Mouse (Mus musculus) left cerebral cortex, adult 11 months (tissue): ENCODE data around the gene Polq.

Experiments used
- DNase-seq: peaks from one replicate; pipeline ENCODE4 v3.0.0; 2022; ENCODE audit warnings: low spot score

Polq gene

DNA sequence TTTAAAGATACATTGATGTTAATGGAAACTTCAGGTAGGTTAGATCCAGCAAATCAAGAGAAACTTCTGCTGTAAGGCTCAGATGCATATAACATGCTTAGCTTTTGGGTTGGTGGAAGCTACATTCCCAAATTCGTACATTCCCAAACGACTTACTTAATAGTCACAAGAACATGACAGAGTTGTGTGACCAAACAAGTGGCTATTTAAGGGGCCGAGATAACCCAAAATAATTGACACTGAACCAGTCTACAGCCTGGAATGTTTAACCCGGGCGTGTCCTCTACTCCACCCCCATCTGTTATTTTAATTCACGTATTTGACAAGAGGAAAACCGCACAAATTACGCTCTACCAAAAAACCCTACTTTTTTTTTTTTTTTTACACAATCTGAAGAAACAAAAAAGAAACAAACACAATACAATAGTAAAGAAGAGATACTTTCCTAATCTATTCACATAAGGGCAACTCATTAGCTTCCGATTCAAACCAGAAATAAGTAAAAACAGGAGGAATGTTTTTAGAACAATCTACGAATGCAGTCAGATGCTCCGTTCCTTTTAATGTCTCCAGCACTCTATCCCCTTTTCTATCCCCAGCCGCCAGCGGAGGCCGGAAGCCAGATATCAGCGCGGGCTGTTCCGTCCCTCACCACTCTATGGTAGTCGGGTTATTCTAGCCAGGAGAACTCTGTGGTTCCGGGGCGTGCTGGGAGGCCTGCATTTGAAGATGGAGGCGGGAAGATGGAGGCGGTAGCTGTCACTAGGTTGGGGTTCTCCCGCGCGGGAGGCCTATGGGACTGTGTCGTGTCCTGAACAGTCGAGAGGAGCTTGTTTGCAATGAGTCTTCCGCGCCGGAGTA is at the start of gene Polq:
Gene Polq (plus strand): TSS at position 726 of the 861 bp plus-strand sequence.
- peak; percentile 83 for DNase-seq

DNA sequence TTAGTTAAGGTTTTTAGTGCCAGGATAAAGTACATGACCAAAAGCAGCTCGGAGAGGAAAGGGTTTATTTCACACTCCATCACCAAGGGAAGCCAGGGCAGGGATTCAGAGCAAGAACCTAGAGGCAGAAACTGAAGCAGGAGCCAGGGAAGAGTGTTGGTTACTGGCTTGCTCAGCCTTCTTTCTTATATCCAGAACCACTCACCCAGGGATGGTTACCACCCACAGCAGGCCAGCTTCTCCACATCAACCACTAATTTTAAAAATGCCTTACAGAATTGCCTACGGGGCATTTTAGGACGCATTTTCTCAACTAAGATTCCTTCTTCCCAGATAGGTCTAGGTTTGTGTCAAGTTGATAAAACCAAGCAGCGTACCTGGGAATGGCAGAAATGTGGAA is 48.2 kb upstream of the Polq start:
- no peak for DNase-seq

DNA sequence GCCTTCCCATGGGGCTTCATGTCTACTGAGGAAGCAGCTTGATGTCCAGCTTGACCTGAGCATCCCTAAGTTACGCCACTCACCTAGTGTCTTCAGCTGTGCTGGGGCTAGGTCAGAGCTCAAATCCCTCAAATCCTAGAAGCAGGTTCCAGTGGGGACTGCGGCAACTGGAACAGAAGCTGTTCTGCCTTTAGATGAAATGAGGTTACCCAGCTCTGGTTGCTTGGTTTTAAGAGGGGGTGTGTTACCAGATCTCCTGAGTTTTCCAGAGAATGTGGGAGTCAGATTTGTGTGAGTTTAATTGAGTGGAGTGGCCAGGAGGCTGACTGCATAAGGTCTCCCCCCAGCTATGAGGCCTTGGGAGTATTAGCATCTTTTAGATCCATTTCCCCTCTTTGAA is 32.5 kb upstream of the Polq start:
- no peak for DNase-seq

DNA sequence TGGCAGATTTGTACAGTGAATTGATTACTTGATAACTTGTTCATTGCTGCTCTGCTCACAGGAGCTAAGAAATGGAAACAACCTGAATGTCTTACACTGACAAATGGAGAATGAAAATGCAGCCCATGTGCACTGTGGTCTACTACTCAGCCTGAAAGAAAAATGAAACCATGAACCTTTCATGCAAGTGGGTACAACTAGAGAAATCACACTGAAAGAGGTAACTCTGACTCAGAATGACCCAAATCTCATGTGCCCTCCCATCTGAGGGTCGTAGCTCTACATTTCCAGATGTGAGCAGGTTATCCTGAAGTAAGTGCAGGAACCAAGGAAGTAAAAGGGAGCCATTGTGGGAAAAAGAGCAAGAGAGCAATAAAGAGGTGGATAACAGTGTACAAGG is 27.8 kb upstream of the Polq start:
- DNase-seq, result no peak

DNA sequence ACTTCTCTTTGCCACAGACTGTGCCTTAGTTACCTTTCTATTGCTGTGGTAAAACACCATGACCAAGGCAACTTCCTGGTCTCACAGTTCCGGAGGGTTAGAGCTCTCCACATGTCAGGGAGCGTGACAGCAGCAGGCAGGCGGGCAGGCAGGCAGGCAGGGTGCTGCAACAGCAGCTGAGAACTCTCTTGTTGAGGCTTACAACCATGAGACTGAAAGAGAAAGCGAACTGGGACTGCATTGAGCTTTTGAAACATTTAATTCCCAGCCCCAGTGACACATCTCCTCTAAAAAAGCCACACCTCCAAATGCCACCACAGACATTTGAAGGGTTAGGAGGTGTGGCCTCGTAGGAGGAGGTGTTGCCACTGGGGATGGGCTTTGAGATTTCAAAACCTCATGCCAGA is 25.9 kb upstream of the Polq start:
- DNase-seq, result no peak

DNA sequence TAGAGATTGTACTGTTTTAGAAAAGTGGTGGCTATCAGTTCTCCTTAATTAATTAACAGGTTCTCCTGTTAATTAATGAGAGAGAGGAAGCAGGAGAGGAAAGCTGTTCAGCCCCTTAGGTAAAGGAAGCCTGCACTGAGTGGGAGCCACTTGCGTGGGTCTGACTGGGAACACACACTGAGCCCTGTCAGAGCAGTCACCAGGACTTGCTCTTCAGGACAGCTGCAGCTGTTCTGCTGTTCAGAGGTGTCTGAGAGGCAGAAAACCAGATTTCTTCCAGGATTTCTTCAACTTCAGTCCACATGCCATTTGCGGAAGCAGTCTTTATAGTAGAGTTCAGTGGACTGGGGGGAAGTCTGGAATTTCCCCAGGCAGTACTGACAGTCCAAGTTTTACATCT is 24.2 kb upstream of the Polq start:
- no peak for DNase-seq

DNA sequence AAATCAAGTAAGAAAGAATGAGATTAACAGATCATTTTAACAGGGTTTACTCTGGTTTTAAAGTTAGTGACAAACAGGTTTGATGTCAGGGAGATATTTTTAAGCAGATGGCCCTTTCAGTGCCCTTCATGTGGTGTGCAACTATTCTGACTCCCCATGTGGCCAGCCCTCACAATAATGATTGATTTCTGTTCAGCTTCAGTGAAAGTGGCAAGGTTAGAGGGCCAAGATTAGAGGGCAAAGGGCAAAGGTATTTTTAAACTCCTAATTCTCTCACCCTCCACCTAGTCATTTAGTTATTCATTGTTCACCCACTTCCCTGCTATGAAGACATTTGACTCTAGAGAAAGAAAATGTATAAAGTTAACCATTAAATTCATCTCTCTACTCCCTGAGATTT is 23.5 kb upstream of the Polq start:
- no peak for DNase-seq

DNA sequence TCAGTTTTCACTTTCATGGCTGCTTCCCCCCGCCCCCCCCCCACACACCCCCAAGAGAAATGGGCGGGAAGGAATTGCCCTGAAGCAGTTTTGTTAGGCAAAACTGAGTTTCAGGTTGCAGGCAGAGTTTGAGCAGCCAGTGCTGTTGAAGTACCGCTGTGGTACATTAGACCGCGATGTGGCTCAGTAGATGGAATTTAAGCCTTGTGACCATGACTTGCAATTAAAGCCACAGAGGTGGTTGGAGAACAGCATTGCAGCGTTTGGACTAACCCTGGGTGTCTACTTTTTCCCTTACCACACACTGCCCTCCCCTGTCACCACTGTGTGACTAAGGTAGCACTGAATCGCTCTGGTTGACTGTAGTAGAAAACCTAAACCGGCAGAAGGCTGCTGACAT is 22.1 kb upstream of the Polq start:
- no peak for DNase-seq

DNA sequence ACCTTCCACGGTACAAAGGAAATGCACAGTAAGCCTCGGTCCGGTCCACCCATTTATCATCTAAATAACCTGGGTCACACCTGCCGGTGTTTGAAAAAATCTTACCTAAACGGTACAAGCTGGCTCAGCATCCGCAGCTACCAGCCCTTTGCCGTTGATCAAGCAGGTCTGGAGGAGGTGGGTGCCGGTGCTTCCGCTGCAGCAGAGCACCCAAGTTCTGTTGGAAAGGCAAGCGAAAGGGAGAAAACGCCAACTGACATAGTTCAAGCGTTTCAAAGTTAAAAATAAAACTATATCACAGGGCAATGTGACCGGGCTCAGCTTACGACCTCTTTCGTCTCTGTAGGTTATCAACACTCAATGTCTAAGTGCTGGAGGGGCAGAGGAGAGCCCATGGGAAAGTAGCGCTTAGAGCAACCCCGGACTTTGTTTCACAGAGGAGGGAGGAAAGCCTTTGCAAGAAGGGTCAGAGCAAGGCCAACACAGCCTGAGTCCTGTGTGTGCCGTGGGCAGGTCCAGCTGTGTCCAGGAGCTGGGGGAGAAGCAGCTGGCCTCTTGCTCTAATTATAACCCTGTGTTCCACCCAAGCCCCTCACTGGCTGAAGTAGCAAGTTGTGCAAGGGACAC is 21.5 kb upstream of the Polq start, which contains the start of gene Fbxo40:
Gene Fbxo40 (minus strand): TSS at position 469 of the 627 bp plus-strand sequence.
- no peak for DNase-seq

DNA sequence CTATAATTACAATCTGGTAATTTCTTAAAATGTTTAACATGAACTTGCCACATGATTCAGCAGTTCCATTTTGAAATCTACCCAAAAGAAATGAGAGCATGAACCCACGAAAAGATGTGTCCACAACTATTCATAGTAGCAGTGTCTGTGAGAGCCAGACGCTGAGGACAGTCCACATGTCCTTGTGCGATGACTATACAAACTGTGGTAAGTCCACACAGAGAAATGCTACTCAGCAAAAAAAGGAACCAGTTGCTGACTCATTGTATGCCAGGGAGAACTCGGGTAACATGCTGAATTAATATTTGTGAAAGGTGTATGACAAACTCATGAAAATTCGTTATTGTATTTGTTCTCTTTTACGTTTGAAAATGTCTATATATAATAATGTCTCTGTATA is 13.9 kb upstream of the Polq start:
- no peak for DNase-seq

DNA sequence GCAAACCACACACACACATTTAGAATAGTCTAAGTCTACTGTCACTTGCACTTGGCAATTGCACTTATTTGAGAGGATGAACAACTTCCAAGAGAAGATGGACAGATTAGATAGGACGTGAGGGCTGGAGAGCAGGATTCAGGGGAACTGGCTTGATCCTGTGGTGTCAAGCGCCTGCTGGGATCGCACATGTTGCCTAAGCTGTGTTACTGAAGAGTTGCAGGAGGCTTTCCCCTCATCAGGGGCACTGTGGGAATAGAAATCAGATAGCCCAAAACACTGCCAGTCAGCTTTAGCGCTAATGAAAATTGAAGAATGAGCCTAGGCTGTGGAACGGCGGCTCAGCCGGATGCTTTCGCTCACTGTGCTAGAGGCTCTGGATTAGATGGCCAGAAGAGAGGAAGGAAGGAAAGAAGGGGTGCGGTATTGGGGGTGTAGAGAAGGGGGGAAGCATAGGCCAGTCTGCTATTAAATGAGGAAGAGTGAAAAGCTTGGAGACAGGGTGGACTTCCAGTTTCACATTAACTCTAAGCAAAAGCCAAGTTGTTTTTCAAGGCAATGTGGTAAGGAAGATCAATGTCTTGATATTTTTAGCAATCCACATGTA is 12.1 kb upstream of the Polq start:
- DNase-seq, result no peak

DNA sequence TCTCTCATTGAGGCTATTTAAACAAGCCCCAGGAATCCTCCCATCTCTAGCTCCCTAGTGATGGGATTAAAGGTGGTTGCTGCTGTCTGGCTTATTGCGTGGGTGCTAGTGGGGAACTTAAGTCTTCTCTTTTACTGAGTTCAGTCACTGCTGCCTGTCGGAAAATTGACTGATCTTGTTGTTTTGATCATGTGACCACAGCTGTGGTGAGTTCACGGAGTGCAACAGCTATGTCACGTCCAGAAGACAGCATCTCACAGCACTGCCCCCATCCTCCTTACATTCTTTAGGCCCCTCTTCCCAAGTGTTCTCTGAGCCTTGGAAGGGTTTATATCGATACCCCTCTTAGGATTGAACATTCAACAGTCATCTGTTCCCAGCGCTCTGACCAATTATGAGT is 2.3 kb upstream of the Polq start:
- no peak for DNase-seq

DNA sequence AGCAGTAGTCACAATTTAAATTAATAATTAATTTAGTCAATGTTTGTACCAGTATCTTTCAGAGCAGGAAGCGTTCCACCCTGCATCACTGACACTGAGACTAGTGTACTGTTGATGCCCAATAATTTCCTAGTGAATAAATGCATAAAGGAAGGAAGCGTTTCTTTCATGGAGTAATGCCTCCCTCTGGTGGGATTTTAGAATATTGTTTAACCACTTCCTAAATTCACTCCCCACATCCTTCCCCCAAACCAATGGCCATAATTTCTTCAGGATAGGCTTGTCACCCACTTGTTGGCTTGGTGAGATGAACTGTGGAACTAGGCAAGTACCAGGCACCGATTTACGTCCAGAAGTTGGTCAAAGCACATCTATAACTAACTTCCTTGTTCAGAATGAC is 1.2 kb upstream of the Polq start:
- DNase-seq, result peak; percentile 37

DNA sequence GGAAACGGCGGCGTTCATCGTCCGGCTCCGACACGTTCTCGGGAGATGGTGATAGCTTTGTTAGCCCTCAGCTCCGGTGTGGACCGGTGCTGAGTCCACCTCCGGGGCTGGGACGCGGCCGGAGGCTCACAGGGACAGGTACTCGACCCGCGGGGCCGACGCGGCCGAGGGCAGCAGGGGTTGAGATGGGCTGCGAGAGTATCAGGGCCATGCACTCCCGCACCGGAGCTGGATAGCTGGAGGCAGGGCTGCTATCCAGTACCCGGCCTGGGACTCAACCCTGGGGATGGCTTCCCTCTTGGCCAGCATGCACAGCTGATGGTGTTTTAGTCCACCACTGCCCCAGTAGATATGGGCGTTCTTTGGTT is 320 bp downstream of the Polq start:
- DNase-seq, result no peak

DNA sequence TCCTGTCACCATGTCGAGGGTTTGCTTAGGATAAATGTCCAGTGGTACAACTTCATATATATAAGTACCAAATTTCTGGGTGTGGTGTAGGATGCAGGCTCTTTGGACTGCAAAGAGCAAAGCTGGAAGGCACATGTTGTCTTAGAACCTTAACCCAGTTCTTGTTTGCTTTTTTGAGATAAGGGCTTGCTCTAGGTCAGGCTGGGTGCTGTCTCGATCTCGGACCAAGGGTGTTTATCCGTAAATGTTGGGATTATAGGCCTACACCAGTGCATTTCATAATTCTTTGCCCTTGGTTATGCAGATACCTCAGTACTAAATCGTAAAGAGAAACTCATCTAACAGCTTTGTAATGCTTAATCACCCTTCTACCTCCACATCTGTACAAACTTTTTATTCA is 750 bp downstream of the Polq start:
- DNase-seq, result no peak

DNA sequence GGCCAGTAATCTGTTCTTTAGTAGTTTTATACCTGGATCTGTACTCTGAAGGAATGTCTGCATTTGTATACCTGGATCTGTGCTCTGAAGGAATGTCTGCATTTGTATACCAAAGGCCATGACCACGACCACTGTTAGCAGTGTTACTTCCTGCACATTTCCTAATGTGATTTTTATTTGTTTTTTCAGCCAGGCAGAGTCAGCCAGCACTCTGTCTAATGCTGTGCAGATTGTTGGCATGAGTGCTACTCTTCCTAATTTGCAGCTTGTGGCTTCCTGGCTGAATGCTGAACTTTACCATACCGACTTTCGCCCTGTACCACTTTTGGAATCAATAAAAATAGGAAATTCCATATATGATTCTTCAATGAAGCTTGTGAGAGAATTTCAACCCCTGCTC is 16.0 kb downstream of the Polq start:
- DNase-seq, result no peak

DNA sequence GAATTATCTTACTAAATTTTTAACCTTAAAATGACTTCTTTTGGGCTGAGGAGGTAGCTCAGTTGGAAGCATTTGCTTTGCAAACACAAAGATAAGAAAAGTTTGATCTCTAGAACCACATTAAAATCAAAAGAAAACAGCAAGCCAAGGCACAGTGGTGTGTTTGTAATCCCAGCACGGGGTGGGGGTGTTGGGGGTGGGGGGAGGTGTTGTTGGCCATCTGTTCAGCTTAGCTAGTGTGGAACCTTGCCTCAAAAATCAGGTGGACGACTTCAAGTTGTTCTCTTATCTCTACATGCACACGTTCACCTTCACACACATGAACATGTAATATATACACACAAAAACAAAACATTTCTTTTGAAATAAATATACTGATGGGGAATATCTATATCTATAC is 20.4 kb downstream of the Polq start:
- no peak for DNase-seq

DNA sequence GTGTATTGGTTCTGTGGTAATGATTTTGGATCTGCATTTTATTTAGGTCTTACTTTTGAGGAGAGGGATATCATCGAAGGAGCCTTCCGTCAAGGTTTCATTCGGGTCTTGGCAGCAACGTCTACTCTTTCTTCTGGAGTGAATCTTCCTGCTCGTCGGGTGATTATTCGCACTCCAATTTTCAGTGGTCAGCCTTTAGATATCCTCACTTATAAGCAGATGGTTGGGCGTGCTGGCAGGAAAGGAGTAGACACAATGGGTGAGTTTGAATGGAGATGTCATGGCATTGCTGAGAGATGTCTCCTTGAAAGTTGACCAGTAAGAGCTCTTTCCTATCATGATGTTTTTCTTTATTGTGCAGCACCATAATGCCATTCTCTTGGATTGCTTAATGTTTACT is 23.2 kb downstream of the Polq start:
- DNase-seq, result no peak

DNA sequence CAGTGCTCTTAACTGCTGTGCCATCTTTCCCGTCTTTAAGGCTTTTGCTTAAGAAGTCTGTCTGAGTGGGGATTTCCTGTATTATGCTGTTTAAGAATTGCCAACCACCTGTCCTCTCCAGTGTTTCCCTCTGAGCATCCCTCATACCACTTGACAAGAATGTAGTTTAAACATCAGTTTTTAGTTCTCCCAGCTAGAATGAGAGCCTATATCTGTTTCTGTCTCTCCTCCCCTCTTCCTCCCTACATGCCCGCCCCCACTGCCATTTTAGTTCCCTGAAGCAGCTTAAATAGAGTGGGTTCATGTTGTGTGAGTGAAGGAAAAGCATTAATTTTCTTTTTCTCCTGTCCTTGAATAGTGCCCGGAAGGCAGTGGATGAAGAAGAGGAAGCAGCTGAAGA is 48.0 kb downstream of the Polq start:
- DNase-seq, result no peak

DNA sequence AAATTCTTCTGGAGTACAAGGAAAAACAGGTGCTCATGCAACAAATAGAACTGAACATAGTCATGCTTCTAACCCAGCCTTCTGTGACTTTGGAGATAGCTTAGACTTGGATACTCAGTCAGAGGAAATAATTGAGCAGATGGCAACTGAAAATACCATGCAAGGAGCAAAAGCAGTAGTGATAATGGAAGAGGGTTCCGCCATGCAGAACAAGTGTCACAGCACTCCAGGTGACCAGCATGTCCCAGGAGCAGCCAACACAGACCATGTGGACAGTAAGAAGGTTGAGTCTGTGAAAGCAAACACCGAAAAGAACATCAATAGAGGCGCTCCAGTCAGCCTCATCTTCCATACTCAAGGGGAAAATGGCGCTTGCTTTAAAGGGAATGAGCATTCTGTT is 49.7 kb downstream of the Polq start:
- DNase-seq, result no peak

DNA sequence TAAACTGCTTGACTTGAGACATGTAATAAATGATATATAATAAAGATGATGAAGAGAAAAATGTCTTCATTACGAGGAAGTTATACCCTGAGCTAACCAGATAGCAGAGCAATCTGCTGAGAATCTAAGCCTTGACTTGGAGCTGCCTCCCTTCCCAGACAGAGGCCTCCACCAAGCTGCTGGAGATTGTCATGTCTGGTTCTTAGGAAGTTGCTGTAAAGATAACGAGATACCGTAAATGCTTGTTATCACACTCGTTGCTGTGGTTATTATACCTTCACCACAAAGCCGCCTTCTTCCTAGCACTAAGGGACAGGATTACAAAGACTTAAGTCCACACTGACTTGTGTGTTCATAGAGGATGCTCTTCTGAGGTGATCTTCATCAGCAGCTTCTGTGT is 60.8 kb downstream of the Polq start:
- DNase-seq, result no peak

DNA sequence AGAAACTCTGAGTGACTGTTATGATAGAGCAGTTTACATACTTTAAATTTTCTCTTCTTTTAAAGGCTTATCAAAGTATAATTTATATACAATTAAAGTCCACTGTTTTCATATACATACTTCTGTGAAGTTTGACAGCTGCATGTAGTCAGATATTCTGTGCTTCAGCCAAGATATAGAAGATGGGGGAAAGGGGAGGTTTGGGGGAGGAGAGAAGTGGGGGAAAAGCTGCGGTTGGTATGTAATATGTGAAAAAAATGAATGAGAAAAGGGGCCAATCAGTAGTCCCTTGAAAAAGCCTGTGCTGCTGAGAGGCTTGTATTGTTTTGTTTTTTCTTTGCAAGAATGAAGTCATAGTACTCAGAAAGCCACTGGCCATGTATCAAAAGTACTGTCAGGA is 78.1 kb downstream of the Polq start:
- no peak for DNase-seq

DNA sequence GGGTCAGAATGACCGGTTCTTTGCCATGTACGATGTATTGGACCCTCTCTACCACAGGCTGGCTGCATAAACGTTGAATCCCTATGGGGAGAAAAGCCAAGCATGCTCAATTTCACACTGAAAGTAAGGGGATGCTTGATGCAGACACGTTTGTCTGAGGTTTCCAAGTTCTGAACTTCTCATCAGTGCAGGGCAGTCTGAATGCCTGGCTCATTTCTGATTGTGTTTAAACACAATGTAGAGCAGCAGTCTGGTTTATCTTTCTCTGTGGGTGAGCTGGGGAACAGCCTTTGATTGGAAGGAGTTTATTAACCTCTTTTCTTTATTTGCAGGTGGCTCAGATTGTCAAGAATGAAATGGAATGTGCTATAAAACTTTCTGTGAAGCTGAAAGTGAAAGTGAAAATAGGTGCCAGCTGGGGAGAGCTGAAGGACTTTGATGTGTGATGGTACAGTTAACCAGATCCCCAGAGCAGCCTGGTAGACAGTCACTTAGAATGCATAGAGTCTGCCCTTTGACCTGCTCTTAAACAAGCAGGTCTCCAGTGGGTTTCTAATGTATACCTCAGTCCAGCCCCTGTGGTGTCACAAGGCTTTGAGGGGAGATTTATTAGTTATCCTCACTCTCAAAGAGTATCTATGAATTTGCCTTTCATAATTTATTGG is 82.7 kb downstream of the Polq start:
- DNase-seq, result no peak
